Mouse (Mus musculus) forebrain, embryonic 13.5 days (tissue): Measurements from ENCODE around the gene Prkch. TPM values are rescaled to one million over a fixed set of nuclear protein-coding genes. Genes with fewer than 3 reads are reported as not detected.
"Not testable (repeated sequence)": the region's sequence is repeated elsewhere in the genome, so short reads cannot be mapped to it uniquely, and the experiment has no call there.

Experiments used
- ATAC-seq: fragments of 200-750 bp; cut with Nextera tagmentation; 2 replicates; pipeline ENCODE4 v1.8.0; 2017
- H3K27ac ChIP-seq: fragments of 300-500 bp; sonication (generic); 2 replicates; pipeline ENCODE4 v1.5.1; 2015; ENCODE audit warnings: inconsistent platforms, mild to moderate bottlenecking, moderate library complexity
- H3K27me3 ChIP-seq: fragments of 300-500 bp; sonication (generic); 2 replicates; pipeline ENCODE4 v1.6.1; 2015; ENCODE audit warnings: mild to moderate bottlenecking, inconsistent platforms
- H3K36me3 ChIP-seq: fragments of 300-500 bp; sonication (generic); 2 replicates; pipeline ENCODE4 v1.6.1; 2015; ENCODE audit warnings: mild to moderate bottlenecking, inconsistent platforms; ENCODE audit not compliant: poor library complexity, severe bottlenecking
- H3K4me1 ChIP-seq: fragments of 300-500 bp; sonication (generic); 2 replicates; pipeline ENCODE4 v1.6.1; 2015; ENCODE audit warnings: inconsistent platforms
- H3K4me2 ChIP-seq: fragments of 300-500 bp; sonication (generic); 2 replicates; pipeline ENCODE4 v1.6.1; 2015; ENCODE audit warnings: inconsistent platforms, mild to moderate bottlenecking, moderate library complexity
- H3K4me3 ChIP-seq: fragments of 300-500 bp; sonication (generic); 2 replicates; pipeline ENCODE4 v1.5.1; 2015; ENCODE audit warnings: mild to moderate bottlenecking, inconsistent platforms
- H3K9ac ChIP-seq: fragments of 300-500 bp; sonication (generic); 2 replicates; pipeline ENCODE4 v1.6.1; 2015; ENCODE audit warnings: mild to moderate bottlenecking, inconsistent platforms
- H3K9me3 ChIP-seq: fragments of 300-500 bp; sonication (generic); replicated peaks from 2 replicates; pipeline ENCODE4 v1.6.1; 2016; ENCODE audit warnings: inconsistent platforms
- WGBS: fragments of 180-500 bp; shearing (Covaris S2); methylation state at CpG from one replicate; pipeline ENCODE4 v1.1.7; 2015; 5-methylcytosine and 5-hydroxymethylcytosine counted together
- polyA plus RNA-seq: library from polyadenylated mRNA; unstranded; fragments of >200 nt; fragmentation: Nextera tagmentation; extraction: Ambion mirVana; gene quantifications from 2 replicates; pipeline ENCODE4 v1.2.1, GENCODE M21; 2015

Gene Prkch
- polyA plus RNA-seq, 1 experiment from 2014 or later = 3.1 TPM

DNA sequence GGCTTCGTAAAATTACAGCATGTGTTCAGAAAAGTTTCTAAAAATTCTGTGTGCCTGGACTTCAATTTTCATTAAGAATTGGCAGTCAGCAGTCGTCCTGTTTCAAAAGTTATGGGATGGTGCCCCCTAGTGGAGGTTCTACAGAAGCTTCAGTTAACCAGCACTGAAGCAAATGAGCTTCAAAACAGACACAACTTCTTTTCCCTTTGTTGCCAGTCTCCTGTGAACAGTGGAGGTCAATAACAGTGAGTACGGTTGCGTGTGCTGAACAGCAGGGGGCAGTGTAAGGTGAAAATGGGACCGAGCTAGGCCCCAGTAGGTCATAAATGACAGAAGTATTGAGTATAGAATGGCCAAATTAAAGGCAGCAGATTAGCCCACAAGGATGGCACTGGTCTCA, 30.4 kb upstream of the Prkch start:
- no peaks in the 10 kb centered on the region for H3K36me3 ChIP-seq
- H3K27me3 ChIP-seq = peaks cover 28% of the 10 kb centered on the region
- no peak overlapping the region for H3K9ac ChIP-seq
- no peak overlapping the region for H3K4me2 ChIP-seq
- H3K9me3 ChIP-seq = no peaks in the 10 kb centered on the region
- no peaks in the 10 kb centered on the region for H3K4me1 ChIP-seq
- ATAC-seq = peak; percentile 78
- no peak overlapping the region for H3K4me3 ChIP-seq
- 3% methylated on average over 5 of the region's 5 CpGs for WGBS
- H3K27ac ChIP-seq = no peak overlapping the region

DNA sequence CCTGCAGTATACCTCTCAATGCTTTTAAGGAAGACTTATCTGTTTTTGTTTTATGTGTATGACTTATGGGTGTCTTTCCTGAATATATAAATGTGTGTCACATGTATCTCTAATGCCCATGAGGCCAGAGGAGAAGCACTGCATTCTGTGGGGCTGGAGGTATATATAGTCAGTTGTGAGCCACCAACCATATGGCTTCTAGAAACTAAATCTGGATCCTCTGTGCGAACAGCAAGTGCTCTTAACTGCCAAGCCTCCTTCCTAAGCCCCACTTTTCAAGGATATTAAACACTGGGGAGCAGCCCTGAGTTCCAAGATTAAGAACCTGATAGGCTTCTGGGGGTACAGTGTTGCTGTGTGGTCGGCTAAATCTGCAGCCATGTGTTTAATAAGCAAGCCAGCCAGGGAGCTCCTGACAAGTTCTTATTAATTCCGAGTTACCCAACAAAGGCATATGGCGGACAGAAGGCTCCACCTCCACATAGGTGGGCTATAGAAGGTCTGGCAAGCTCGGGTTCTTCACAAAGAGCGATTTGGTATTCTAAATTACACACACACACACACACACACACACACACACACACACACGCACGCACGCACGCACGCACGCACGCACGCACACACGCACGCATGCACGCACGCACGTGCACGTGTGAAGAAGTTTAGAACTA, 25.9 kb upstream of the Prkch start:
- Histone ChIP-seq H3K9ac (no peak overlapping the region), H3K4me1 (no peaks in the 10 kb centered on the region), H3K4me3 (no peak overlapping the region), H3K4me2 (no peak overlapping the region), H3K9me3 (no peaks in the 10 kb centered on the region), H3K27ac (no peak overlapping the region), H3K36me3 (no peaks in the 10 kb centered on the region), H3K27me3 (no peaks in the 10 kb centered on the region)
- 90% methylated on average over 20 of the region's 20 CpGs for WGBS
- ATAC-seq = no peak

DNA sequence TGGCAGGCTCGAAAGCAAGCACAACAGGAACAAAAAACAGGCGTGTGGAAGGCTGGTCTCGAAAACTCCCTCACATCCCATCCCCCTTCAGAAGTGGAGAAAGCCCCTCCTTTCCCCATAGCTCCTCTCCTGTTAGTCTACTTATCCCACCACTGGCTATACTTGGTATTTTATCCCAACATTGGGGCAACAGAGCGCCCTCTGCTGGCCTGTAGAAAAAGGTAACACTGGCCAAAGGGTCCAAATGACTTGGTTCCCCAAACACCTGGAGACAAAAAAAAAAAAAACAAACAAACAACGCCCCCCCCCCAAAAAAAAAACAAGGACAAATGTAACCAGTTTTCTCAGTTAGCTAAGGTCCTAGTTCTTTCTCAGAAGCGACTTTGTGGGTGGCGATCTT, 24.5 kb upstream of the Prkch start:
- ATAC-seq = no peak
- H3K4me3 ChIP-seq = no peak overlapping the region
- H3K27me3 ChIP-seq = peaks cover 3% of the 10 kb centered on the region; the same call in 1 of the 2 replicates
- H3K9me3 ChIP-seq = no peaks in the 10 kb centered on the region
- H3K4me2 ChIP-seq = no peak overlapping the region
- no peaks in the 10 kb centered on the region for H3K36me3 ChIP-seq
- no peak overlapping the region for H3K27ac ChIP-seq
- WGBS = 49% methylated on average over 7 of the region's 7 CpGs
- 0 out of 2 replicates have a peak, but pooled peaks cover 1% of the 10 kb centered on the region for H3K4me1 ChIP-seq
- no peak overlapping the region for H3K9ac ChIP-seq

DNA sequence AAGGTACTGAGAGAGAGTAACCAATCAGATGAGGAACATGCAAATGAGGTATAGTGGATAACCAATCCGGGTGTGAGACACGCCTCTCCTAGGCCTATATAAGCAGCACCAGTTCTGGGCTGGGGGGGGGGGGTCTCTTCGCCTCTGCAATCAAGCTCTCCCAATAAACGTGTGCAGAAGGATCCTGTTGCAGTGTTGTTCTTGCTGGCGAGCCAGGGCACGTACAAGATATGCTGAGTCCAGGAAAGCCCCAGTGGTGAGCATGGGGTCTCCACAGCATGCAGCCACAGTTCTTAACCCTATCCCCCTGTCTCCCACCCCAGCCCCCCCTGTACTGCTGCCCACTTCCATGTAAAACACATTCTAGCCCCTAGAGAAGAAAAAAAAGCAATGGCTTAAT, 21.5 kb upstream of the Prkch start:
- WGBS = 84% methylated on average over 6 of the region's 6 CpGs
- H3K4me3 ChIP-seq = not testable (repeated sequence)

DNA sequence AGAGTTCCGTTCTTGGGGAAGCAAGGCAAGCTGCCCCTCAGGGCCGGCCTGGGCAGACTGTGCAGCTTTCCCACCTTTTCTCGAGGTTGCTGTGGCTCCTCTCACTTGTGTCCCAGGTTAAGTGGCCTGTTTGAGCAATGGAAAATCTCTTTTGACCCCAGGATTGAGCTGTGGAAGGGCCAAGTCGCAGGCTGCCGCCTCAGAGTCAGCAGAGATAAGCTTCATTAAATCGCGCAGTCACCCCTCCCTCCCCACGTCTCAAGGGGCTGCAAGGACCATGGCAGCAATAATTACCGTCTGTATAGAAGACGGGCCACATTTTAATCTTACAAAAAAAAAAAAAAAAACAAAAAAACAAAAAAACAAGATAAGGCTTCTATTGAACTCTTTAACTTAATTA, 20.4 kb upstream of the Prkch start:
- H3K9me3 ChIP-seq = no peaks in the 10 kb centered on the region
- H3K9ac ChIP-seq = no peak overlapping the region
- 5% methylated on average over 10 of the region's 10 CpGs for WGBS
- no peak overlapping the region for H3K27ac ChIP-seq
- H3K4me1 ChIP-seq = peaks cover 7% of the 10 kb centered on the region
- peaks cover 14% of the 10 kb centered on the region; the same call in 1 of the 2 replicates for H3K27me3 ChIP-seq
- no peak overlapping the region for H3K4me2 ChIP-seq
- H3K36me3 ChIP-seq = no peaks in the 10 kb centered on the region
- no peak for ATAC-seq
- H3K4me3 ChIP-seq = no peak overlapping the region

More for the DNA sequence above, 21.5 kb upstream of the Prkch start:
- not testable (repeated sequence) for H3K4me2 ChIP-seq, H3K36me3 ChIP-seq, ATAC-seq, H3K27ac ChIP-seq, H3K9ac ChIP-seq, H3K9me3 ChIP-seq, H3K4me1 ChIP-seq
- H3K27me3 ChIP-seq = peaks cover 14% of the 10 kb centered on the region; the same call in 1 of the 2 replicates

DNA sequence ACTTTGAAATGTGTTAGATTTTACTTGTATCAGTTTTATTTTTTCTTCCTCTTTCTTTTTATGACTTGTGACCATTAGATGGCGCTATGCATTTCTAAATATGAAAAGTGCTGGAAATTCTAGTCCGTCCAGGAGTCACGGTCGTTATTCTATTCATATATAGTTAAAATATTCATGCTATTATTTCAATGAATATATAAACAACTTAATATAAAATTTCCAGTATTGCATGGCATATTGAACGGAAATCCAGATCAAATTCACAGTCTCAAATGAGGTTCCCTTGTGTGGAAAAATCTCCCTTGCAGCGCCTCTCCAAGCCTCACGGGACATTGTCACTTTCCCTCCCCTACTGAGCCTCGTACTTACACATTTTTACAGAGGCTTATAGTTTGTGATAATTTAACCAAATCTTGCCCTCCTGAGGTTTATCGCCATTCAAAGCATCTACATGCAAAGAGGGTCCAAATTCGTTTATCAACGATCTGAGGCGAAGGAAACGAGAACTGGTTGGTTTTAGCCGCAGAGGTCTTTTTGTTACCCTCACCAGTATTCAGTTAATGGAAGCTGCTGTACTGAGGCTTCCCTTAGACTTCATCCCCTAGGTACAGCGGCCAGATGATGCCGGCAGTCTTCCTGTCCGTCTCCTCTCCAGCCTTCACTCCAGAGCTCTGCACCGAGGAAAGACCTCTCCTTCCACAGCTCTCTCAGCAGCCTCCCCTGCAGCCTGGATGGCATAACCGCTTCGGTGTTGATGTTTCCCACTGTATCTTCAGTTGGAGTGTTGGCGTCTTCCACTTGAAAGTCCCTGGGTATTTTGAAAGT, 19.6 kb upstream of the Prkch start:
- Histone ChIP-seq H3K4me1 (peaks cover 7% of the 10 kb centered on the region), H3K9ac (peak overlapping the region; percentile 51), H3K27me3 (peaks cover 14% of the 10 kb centered on the region; the same call in 1 of the 2 replicates), H3K9me3 (no peaks in the 10 kb centered on the region), H3K4me3 (peak overlapping the region; percentile 35), H3K36me3 (no peaks in the 10 kb centered on the region), H3K27ac (no peak overlapping the region), H3K4me2 (peak overlapping the region; percentile 62)
- 19% methylated on average over 21 of the region's 21 CpGs for WGBS
- peak; percentile 45 for ATAC-seq

DNA sequence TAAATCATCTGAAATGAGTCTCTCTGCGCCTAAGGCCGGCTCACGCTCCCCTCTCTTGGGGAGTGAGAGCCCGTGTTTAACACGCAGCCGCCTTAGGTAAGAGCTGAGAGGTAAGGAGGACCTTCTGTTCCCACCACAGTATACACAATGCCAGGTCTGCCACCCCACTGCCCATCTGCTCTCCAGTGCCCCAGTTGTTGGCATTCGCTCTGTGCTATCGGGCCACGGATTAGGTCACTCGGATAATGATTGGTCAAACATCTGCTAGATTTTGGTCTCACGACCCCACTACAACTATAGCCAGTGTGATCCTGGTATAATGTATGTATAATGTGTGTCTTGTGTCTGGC, 19.0 kb upstream of the Prkch start:
- peak; percentile 48; the same call in 1 of the 2 replicates for ATAC-seq

DNA sequence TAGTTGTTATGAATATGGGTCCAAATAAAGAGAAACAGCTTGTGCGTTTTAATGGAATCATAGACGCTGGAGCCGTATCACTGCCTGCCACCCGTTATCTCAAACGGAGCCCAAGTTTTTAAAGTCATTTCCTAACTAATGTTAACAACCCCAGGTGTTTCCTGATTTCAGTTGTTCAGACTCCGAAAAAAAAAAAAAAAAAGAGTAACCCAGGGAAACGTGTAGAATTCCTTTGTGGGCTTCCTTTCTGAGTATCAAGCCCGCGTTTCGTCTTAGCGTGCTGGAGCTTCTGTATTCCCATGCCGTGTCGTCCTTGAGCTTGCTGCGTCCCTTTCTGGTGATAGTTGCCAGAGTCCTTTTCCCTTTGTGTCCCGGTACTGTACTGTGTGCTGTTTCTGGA, 10.0 kb upstream of the Prkch start:
- no peaks in the 10 kb centered on the region for H3K36me3 ChIP-seq
- ATAC-seq = no peak
- no peak overlapping the region for H3K27ac ChIP-seq
- H3K4me2 ChIP-seq = no peak overlapping the region
- 80% methylated on average over 15 of the region's 15 CpGs for WGBS
- H3K4me1 ChIP-seq = no peaks in the 10 kb centered on the region
- H3K9ac ChIP-seq = no peak overlapping the region
- no peak overlapping the region for H3K4me3 ChIP-seq
- 0 out of 2 replicates have a peak, but pooled peaks cover 3% of the 10 kb centered on the region for H3K27me3 ChIP-seq
- H3K9me3 ChIP-seq = no peaks in the 10 kb centered on the region

More for the DNA sequence above, 19.0 kb upstream of the Prkch start:
- no peak overlapping the region for H3K27ac ChIP-seq
- H3K9ac ChIP-seq = 0 out of 2 replicates have a peak overlapping the region, but pooled peaks have one; percentile 51
- peak overlapping the region; percentile 62 for H3K4me2 ChIP-seq
- 67% methylated on average over 11 of the region's 11 CpGs for WGBS
- H3K36me3 ChIP-seq = no peaks in the 10 kb centered on the region
- no peaks in the 10 kb centered on the region for H3K9me3 ChIP-seq
- peaks cover 14% of the 10 kb centered on the region; the same call in 1 of the 2 replicates for H3K27me3 ChIP-seq
- peak overlapping the region; percentile 35 for H3K4me3 ChIP-seq
- H3K4me1 ChIP-seq = peaks cover 7% of the 10 kb centered on the region

DNA sequence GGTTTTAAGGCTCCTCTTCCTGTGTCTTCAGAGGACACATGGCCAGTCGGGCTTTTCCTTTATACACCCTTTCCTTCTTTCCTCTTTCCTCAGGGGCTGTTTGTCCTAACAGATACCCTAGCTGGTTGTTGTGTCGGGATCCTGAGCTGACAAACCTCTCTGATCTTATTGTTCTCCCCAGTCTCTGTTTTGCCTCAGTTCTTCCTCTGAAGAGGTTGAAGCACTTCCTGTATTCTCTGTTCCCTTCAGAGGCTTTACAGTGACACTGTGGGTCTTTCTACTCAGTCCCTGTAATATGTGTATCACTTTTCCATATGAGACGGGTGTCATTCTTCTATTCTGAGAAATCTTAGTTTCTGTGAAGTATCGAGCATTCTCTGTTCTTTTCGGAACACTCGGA, 6.5 kb upstream of the Prkch start:
- H3K36me3 ChIP-seq = no peaks in the 10 kb centered on the region
- no peak overlapping the region for H3K9ac ChIP-seq
- no peaks in the 10 kb centered on the region for H3K4me1 ChIP-seq
- no peak overlapping the region for H3K4me3 ChIP-seq
- ATAC-seq = no peak
- 75% methylated on average over 6 of the region's 6 CpGs for WGBS
- H3K9me3 ChIP-seq = no peaks in the 10 kb centered on the region
- H3K27me3 ChIP-seq = peaks cover 6% of the 10 kb centered on the region
- H3K4me2 ChIP-seq = no peak overlapping the region
- no peak overlapping the region for H3K27ac ChIP-seq

DNA sequence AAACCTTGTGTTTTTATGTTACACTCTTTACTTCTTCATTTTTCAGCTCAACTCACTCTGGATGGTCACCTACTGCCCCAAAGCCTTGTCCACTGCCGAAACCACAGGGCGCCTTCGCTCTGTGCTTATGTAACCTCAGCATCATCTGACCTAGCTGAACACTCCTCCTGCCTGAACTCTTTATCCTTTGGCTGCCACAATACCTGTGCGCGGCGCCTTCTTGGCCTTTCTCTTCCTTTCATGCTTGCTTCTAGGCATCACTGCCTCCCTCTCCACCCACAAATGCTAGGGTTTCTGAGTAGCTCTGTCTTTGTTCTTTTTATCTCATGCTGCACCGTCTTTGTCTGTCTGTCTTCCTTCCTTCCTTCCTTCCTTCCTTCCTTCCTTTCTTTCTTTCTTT, 3.8 kb upstream of the Prkch start:
- 82% methylated on average over 7 of the region's 7 CpGs for WGBS
- no peaks in the 10 kb centered on the region for H3K36me3 ChIP-seq
- no peak overlapping the region for H3K27ac ChIP-seq
- peaks cover 20% of the 10 kb centered on the region for H3K27me3 ChIP-seq
- no peaks in the 10 kb centered on the region for H3K9me3 ChIP-seq
- no peak overlapping the region for H3K4me2 ChIP-seq
- no peak overlapping the region for H3K9ac ChIP-seq
- no peak for ATAC-seq
- H3K4me1 ChIP-seq = peaks cover 12% of the 10 kb centered on the region
- no peak overlapping the region for H3K4me3 ChIP-seq

DNA sequence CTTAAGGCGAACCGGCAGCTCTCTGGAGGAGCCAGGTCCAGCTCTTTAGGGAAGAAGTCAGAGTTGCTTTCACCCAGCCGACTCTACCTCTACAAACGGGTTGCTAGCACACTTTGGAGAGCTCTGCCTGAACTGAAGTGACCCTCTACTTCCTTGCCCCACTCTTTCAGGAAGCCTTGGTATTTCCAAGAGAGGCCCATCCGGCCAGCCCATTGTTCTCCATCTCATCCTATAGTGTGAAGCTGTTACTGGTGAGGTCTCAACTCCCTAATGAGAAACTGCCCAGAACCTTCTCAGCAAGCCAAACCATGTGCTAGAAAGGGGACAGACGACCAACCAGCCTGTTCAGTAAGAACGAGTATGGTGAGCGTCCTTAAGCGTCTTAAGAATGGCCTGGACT, 1.3 kb upstream of the Prkch start:
- ATAC-seq = no peak
- no peaks in the 10 kb centered on the region for H3K36me3 ChIP-seq
- H3K4me2 ChIP-seq = no peak overlapping the region
- H3K9ac ChIP-seq = no peak overlapping the region
- peaks cover 17% of the 10 kb centered on the region for H3K4me1 ChIP-seq
- peaks cover 33% of the 10 kb centered on the region for H3K27me3 ChIP-seq
- H3K27ac ChIP-seq = no peak overlapping the region
- no peaks in the 10 kb centered on the region for H3K9me3 ChIP-seq
- no peak overlapping the region for H3K4me3 ChIP-seq
- 80% methylated on average over 9 of the region's 9 CpGs for WGBS

DNA sequence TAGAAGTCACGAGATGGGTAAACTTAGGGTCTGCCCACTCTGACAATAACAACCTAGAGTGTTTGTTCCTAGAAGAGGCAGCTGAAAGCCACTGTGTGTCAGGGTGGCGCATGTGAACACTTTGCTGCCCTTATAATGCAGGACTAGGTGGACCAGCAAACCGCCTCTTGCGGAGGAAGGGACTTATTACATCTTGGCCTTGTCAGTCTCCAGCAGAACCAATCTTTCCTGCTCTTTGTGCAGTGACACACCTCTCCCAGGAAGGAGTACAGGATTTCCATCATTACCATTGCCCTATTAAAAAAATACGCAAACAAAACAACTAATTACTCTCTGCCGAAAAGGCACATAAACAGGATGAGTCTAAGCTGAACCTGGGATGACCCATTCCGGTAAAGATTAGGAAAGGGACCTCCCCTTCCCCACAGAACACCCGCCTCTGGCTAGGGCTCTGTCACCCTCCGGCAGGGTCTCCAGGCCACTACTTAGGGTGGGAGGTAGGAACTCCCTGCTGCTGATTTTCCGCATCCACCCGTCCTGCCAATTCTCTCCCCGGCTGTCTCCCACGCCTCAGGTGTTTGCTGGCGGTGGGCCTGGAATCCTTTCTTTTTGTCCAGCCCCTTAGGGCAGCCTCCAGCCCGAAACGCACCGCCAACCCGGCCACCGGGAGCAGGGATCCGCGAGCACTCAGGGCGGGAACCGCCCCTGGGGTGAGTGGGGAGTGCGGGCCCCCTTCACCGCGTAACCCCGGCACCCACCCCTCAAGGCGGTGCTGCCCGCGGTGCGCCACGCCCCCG, 585 bp upstream of the Prkch start:
- peak overlapping the region; percentile 77 for H3K9ac ChIP-seq
- peak overlapping the region; percentile 62 for H3K4me3 ChIP-seq
- 5% methylated on average over 33 of the region's 33 CpGs for WGBS
- H3K27me3 ChIP-seq = peaks cover 33% of the 10 kb centered on the region
- H3K4me2 ChIP-seq = peak overlapping the region; percentile 93
- H3K36me3 ChIP-seq = no peaks in the 10 kb centered on the region
- peaks cover 17% of the 10 kb centered on the region for H3K4me1 ChIP-seq
- ATAC-seq = peak; percentile 82
- H3K27ac ChIP-seq = no peak overlapping the region
- no peaks in the 10 kb centered on the region for H3K9me3 ChIP-seq
